Mouse (Mus musculus) ES-CJ7 (cell line): ENCODE measurements at regions not wholly inside any gene's neighbourhood (a gene's known extent, or its start where the extent isn't known, plus 50 kb on each side); places are given as distances from the start of the nearest gene placed in this dataset.

ENCODE experiments used
- DNase-seq: peaks from one replicate; pipeline ENCODE4 v3.0.0; 2011; ENCODE audit warnings: low read depth, low spot score

- DNase-seq, result peak; percentile 28
Observed at GRCm38 (mm10) chrX:86374239-86374638, 69.3 kb upstream of the Mageb4 start.
